Mouse (Mus musculus) heart, adult 2 months (tissue): ENCODE results near the gene Galnt7.

Source experiments
- CTCF ChIP-seq: fragments of 200-600 bp; IDR thresholded peaks from 2 replicates; pipeline ENCODE4 v1.8.1; 2022; ENCODE audit warnings: antibody characterized with exemption, mild to moderate bottlenecking, moderate library complexity
- POLR2A ChIP-seq: fragments of 200-500 bp; IDR thresholded peaks from 2 replicates; pipeline ENCODE4 v1.6.1; 2011; ENCODE audit warnings: mild to moderate bottlenecking, low read depth, low read length, control low read depth; ENCODE audit not compliant: insufficient read depth

DNA sequence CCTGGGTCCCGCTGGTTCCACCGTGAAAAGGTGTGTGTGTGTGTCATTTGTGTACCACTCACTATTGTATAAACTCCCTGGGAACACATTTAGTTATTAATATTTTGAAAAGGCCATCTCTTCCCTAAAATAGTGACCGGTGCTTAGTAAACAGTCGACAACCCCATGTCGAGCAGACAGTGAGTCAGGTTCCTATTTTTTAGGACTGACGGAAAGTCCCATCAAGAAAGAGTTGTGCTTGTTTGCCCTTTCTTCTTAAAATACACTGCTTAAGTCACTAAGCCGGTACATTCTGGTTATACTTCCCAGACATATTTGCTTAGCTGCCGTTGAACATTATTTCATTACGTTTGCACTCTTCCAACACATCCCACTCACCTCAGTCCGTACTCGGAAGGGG lies 111.9 kb downstream of the Galnt7 start:
- TF ChIP-seq CTCF (no peak), POLR2A (no peak)
